Mouse (Mus musculus) kidney, postnatal 0 days (tissue): ENCODE measurements around the gene Rpl3. TPM values are rescaled to one million over a fixed set of nuclear protein-coding genes. Genes with fewer than 3 reads are reported as not detected.
A peak's percentile ranks its signal among the peaks of the same experiment; 100 is the strongest.

Source experiments
- ATAC-seq: fragments of 200-750 bp; cut with Nextera tagmentation; replicated peaks from 2 replicates; pipeline ENCODE4 v1.8.0; 2017; ENCODE audit warnings: low read depth, moderate number of reproducible peaks, moderate TSS enrichment, moderate library complexity; ENCODE audit not compliant: low FRiP score
- DNase-seq: peaks from one replicate; pipeline ENCODE4 v3.0.0-alpha.2; 2016; ENCODE audit warnings: low spot score
- H3K27ac ChIP-seq: fragments of 300-500 bp; sonication (generic); 2 replicates; pipeline ENCODE4 v1.5.1; 2014; ENCODE audit warnings: mild to moderate bottlenecking
- H3K27me3 ChIP-seq: fragments of 300-500 bp; sonication (generic); 2 replicates; pipeline ENCODE4 v1.6.1; 2014; ENCODE audit warnings: low read length, mixed read lengths; ENCODE audit not compliant: insufficient read depth
- H3K36me3 ChIP-seq: fragments of 300-500 bp; sonication (generic); 2 replicates; pipeline ENCODE4 v1.6.1; 2014; ENCODE audit warnings: low read length, mixed read lengths; ENCODE audit not compliant: insufficient read depth
- H3K4me1 ChIP-seq: fragments of 300-500 bp; sonication (generic); replicated peaks from 2 replicates; pipeline ENCODE4 v1.6.1; 2014; ENCODE audit warnings: antibody characterized with exemption, low read length, mixed read lengths; ENCODE audit not compliant: insufficient read depth
- H3K4me2 ChIP-seq: fragments of 300-500 bp; sonication (generic); 2 replicates; pipeline ENCODE4 v1.6.1; 2014; ENCODE audit warnings: mild to moderate bottlenecking, low read length, moderate library complexity, mixed read lengths
- H3K4me3 ChIP-seq: fragments of 300-500 bp; sonication (generic); replicated peaks from 2 replicates; pipeline ENCODE4 v1.5.1; 2014; ENCODE audit warnings: low read depth, low read length
- H3K9ac ChIP-seq: fragments of 300-500 bp; sonication (generic); 2 replicates; pipeline ENCODE4 v1.6.1; 2014; ENCODE audit warnings: low read depth, low read length
- H3K9me3 ChIP-seq: fragments of 300-500 bp; sonication (generic); replicated peaks from 2 replicates; pipeline ENCODE4 v1.6.1; 2016; ENCODE audit warnings: low read length, inconsistent platforms, mixed read lengths
- CTCF ChIP-seq: IDR thresholded peaks from 2 replicates; pipeline ENCODE4 v1.5.1; 2016; ENCODE audit warnings: antibody characterized with exemption, low read depth, mild to moderate bottlenecking, moderate library complexity
- WGBS: fragments of 180-500 bp; shearing (Covaris S2); extraction: QIAGEN DNeasy Blood & Tissue Kit; methylation state at CpG from one replicate; pipeline ENCODE4 v1.1.7; 2014; 5-methylcytosine and 5-hydroxymethylcytosine counted together
- polyA plus RNA-seq: library from polyadenylated mRNA; unstranded; fragments of >200 nt; fragmentation: Nextera tagmentation; extraction: Ambion mirVana; gene quantifications from 2 replicates; pipeline ENCODE4 v1.2.1, GENCODE M21; 2015

Gene Rpl3
- polyA plus RNA-seq, 1 experiment from 2014 or later = 975 TPM

- H3K27ac ChIP-seq = no peak overlapping the region
- WGBS = 84% methylated on average over 7 of the region's 7 CpGs
Observed at GRCm38 (mm10) chr15:80072579-80073255, 19.0 kb downstream of the Rpl3 start.

GRCm38 (mm10) chr15:80071951-80072437 lies 19.7 kb downstream of the Rpl3 start:
- WGBS = 42% methylated on average over 9 of the region's 9 CpGs
- no peak for DNase-seq
- H3K4me1 ChIP-seq = no peaks in the 10 kb centered on the region; the same call in 1 of the 2 replicates
- 0 out of 2 replicates have a peak, but pooled peaks cover 1% of the 10 kb centered on the region for H3K36me3 ChIP-seq
- TF ChIP-seq CTCF = no peak
- H3K4me2 ChIP-seq = no peak overlapping the region
- H3K27ac ChIP-seq = 0 out of 2 replicates have a peak overlapping the region, but pooled peaks have one; percentile 25
- H3K4me3 ChIP-seq = no peak overlapping the region
- H3K9me3 ChIP-seq = no peaks in the 10 kb centered on the region
- H3K9ac ChIP-seq = no peak overlapping the region
- no peaks in the 10 kb centered on the region for H3K27me3 ChIP-seq
- no peak for ATAC-seq

More at GRCm38 (mm10) chr15:80072579-80073255, 19.0 kb downstream of the Rpl3 start:
- no peaks in the 10 kb centered on the region for H3K9me3 ChIP-seq
- H3K4me2 ChIP-seq = no peak overlapping the region
- TF ChIP-seq CTCF = no peak
- ATAC-seq = no peak
- no peaks in the 10 kb centered on the region; the same call in 1 of the 2 replicates for H3K4me1 ChIP-seq
- no peak for DNase-seq
- H3K9ac ChIP-seq = no peak overlapping the region
- H3K4me3 ChIP-seq = no peak overlapping the region
- H3K36me3 ChIP-seq = peaks cover 7% of the 10 kb centered on the region; the same call in 1 of the 2 replicates
- no peaks in the 10 kb centered on the region for H3K27me3 ChIP-seq

GRCm38 (mm10) chr15:80070095-80070644 lies 21.5 kb downstream of the Rpl3 start:
- Histone ChIP-seq H3K36me3 (no peaks in the 10 kb centered on the region), H3K9ac (no peak overlapping the region), H3K4me2 (no peak overlapping the region), H3K27me3 (no peaks in the 10 kb centered on the region), H3K4me3 (no peak overlapping the region), H3K9me3 (no peaks in the 10 kb centered on the region), H3K4me1 (no peaks in the 10 kb centered on the region; the same call in 1 of the 2 replicates), H3K27ac (no peak overlapping the region)
- DNase-seq = no peak
- ATAC-seq = no peak
- no peak for TF ChIP-seq CTCF
- 70% methylated on average over 8 of the region's 8 CpGs for WGBS

GRCm38 (mm10) chr15:80069171-80069570 lies 22.5 kb downstream of the Rpl3 start:
- WGBS = 50% methylated on average over 4 of the region's 4 CpGs
- no peak for TF ChIP-seq CTCF

GRCm38 (mm10) chr15:80066538-80066937 lies 25.1 kb downstream of the Rpl3 start:
- Histone ChIP-seq H3K27me3 (no peaks in the 10 kb centered on the region), H3K36me3 (no peaks in the 10 kb centered on the region), H3K9ac (no peak overlapping the region), H3K4me2 (no peak overlapping the region), H3K4me1 (peaks cover 6% of the 10 kb centered on the region; the same call in 1 of the 2 replicates), H3K9me3 (no peaks in the 10 kb centered on the region), H3K4me3 (no peak overlapping the region), H3K27ac (no peak overlapping the region)
- DNase-seq (no peak), ATAC-seq (no peak)
- WGBS = 71% methylated on average over 3 of the region's 3 CpGs
- peak; percentile 62 for TF ChIP-seq CTCF

More at GRCm38 (mm10) chr15:80069171-80069570, 22.5 kb downstream of the Rpl3 start:
- H3K4me2 ChIP-seq = no peak overlapping the region
- no peaks in the 10 kb centered on the region; the same call in 1 of the 2 replicates for H3K4me1 ChIP-seq
- no peaks in the 10 kb centered on the region for H3K9me3 ChIP-seq
- H3K27ac ChIP-seq = no peak overlapping the region
- H3K4me3 ChIP-seq = no peak overlapping the region
- H3K36me3 ChIP-seq = no peaks in the 10 kb centered on the region
- DNase-seq (no peak), ATAC-seq (no peak)
- no peak overlapping the region for H3K9ac ChIP-seq
- H3K27me3 ChIP-seq = no peaks in the 10 kb centered on the region

GRCm38 (mm10) chr15:80065414-80065813 lies 26.3 kb downstream of the Rpl3 start:
- no peak overlapping the region for H3K9ac ChIP-seq
- 15% methylated on average over 13 of the region's 13 CpGs for WGBS
- H3K9me3 ChIP-seq = no peaks in the 10 kb centered on the region
- no peak overlapping the region for H3K4me2 ChIP-seq
- no peaks in the 10 kb centered on the region for H3K27me3 ChIP-seq
- peaks cover 6% of the 10 kb centered on the region; the same call in 1 of the 2 replicates for H3K4me1 ChIP-seq
- H3K27ac ChIP-seq = no peak overlapping the region
- no peaks in the 10 kb centered on the region for H3K36me3 ChIP-seq
- no peak for DNase-seq
- ATAC-seq = no peak
- TF ChIP-seq CTCF = peak; percentile 65
- no peak overlapping the region for H3K4me3 ChIP-seq
